Mouse (Mus musculus): ENCODE results near the gene Hras.

DNA sequence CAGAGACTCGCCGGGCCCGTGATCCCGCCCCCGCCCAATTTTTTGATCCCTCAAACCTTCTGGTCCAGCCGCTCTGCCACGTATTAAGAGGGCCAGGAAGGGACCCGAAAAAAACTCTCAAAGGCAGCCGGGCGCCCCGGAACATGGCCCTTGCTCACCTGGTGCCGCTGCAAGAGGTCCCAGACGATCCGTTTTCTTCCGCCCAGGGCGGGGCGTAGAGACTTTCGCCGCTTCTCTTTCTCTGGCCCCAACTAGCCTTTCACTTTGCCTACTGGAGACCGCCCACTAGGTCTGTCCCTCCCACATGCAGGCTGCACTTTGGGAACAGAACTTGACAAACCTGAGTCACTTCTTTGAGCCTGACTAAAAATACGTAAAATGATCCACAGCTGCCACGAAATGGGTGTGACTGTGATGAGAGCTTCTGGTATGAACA, 25.3 kb downstream of the Hras start:
- TF ChIP-seq CTCF (IDR thresholded peaks at IDR 0.05; ENCODE audit: low read depth, low read length) (no peak), GATA2 (IDR thresholded peaks at IDR 0.05; ENCODE audit: borderline replicate concordance, low read depth, low read length) (no peak), TAL1 (conservative IDR thresholded peaks at IDR 0.05; ENCODE audit: low read depth, low read length) (no peak)
